Mouse (Mus musculus): Measurements from ENCODE around the gene Pla2g1b. TPM values are rescaled to one million over a fixed set of nuclear protein-coding genes. Genes with fewer than 3 reads are reported as not detected.
A peak's percentile ranks its signal among the peaks of the same experiment; 100 is the strongest.

Gene Pla2g1b
- polyA plus RNA-seq, 1 experiment from 2014 or later: 1.1 TPM

DNA sequence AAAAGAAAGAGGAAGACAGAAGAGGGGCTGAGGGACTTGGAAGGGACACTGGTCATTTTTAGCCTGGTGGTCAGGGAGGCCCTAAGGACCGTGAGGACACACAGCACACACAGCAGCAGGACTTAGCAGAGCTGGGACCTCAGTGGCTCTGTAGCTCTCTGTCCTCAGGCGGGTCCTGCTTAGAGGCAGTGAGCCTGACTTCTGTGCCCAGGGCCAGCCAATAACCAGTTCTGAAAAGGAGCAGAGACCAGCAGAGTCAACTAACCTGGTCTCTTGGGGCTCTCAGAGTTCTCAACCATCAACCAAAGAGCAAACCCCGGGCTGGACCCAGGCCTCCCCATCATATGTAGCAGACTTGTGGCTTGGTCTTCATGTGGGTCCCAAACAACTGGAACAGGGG is 16.8 kb upstream of the Pla2g1b start:
- H3K4me3 ChIP-seq: no peak overlapping the region
- no peak overlapping the region for H3K27ac ChIP-seq (replicated peaks)
- H3K9me3 ChIP-seq: no peaks in the 10 kb centered on the region
- 76% methylated on average over 3 of the region's 3 CpGs for WGBS
- H3K9ac ChIP-seq: no peak overlapping the region
- no peak for ATAC-seq (ENCODE audit: extremely low read depth, insufficient number of reproducible peaks, low FRiP score, low TSS enrichment)
- H3K4me1 ChIP-seq: peaks cover 29% of the 10 kb centered on the region
- peaks cover 43% of the 10 kb centered on the region for H3K36me3 ChIP-seq
- H3K27me3 ChIP-seq (replicated peaks): no peaks in the 10 kb centered on the region
- no peak overlapping the region for H3K4me2 ChIP-seq

DNA sequence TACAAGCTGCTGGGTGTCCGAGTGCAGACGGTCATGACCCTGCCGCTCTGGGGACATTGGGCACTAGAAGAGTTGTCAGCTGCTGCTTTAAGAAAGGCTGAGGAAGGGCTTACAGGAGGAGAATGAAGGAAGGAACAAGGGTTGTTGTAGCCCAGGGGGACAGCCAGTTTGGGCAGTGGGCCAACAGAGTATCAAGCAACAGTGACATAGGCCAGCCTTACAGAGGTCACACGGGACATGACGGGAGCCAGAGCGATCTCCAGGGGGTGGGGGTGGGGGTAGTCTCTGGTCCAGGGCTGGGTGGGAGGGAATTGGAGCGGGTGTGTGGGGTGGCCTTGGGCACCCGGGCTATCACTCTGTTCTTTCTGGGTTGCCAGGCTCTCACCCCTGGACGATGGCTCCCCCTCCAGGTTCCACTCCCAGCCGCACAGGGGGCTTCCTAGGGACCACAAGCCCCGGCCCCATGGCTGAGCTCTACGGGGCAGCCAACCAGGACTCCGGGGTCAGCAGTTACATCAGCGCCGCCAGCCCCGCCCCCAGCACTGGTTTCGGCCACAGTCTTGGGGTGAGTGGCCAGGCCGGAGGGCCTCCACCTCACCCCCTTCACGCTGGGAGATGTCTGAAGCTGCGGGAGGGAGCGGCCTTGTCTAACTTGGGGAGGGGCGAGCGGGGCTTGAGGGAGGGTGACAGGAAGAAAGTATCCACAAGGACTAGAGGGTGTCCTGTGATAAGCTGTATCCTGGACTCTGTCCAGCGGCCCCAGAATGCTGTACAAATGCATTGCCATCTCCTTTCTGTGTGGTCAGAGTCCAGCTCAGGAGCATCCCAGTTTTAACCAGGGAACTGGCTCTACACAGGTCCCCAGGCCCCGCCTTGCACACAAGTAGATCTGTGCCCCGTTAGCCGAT is 15.4 kb upstream of the Pla2g1b start:
- 61% methylated on average over 27 of the region's 27 CpGs for WGBS
- Histone ChIP-seq H3K4me3 (no peak overlapping the region), H3K9ac (peak overlapping the region; percentile 20), H3K27ac (replicated peaks) (peak overlapping the region; percentile 24; the same call in 1 of the 2 replicates), H3K4me2 (peak overlapping the region; percentile 49), H3K36me3 (peaks cover 33% of the 10 kb centered on the region), H3K27me3 (replicated peaks) (no peaks in the 10 kb centered on the region), H3K9me3 (no peaks in the 10 kb centered on the region), H3K4me1 (peaks cover 29% of the 10 kb centered on the region)
- ATAC-seq (ENCODE audit: extremely low read depth, insufficient number of reproducible peaks, low FRiP score, low TSS enrichment): peak; percentile 33; the same call in 1 of the 2 replicates

DNA sequence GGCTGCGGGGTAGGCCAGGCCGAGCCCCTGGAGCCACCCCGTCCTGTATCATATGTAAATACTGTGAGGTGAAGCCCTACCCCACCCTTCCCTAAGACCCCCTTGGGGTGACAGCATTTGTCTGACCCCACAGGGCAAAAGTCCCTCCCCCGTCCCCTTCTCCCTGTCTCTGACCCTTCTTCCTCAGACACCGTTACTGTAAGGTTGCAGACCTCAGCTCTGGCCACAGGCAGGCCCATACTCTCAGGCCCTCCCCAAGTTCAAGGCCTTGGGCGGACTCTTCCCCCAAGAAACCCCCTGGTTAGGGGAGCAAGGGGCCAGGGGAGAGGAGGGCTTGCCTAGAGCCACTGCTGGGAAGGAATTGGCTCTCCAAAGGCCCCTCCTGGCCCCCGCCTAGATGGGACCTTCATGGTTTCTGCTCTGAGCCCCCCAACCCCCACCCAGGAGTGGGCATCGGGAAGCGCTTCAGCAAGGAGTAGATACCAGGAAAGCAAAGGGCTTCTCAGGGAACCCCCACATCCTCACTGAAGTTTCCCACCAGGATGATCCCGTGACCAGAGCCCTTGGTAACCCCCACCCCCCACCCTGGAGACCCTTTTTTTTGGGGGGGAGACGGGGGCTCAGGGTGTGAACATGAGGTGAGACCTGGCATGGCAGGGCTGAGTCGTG is 11.5 kb upstream of the Pla2g1b start:
- 79% methylated on average over 12 of the region's 12 CpGs for WGBS
- ATAC-seq (ENCODE audit: extremely low read depth, insufficient number of reproducible peaks, low FRiP score, low TSS enrichment): no peak
- Histone ChIP-seq H3K4me3 (no peak overlapping the region), H3K4me2 (no peak overlapping the region), H3K36me3 (peaks cover 15% of the 10 kb centered on the region), H3K9me3 (no peaks in the 10 kb centered on the region), H3K4me1 (peaks cover 26% of the 10 kb centered on the region), H3K27ac (replicated peaks) (no peak overlapping the region), H3K9ac (0 out of 2 replicates have a peak overlapping the region, but pooled peaks have one; percentile 47), H3K27me3 (replicated peaks) (0 out of 2 replicates have a peak, but pooled peaks cover 3% of the 10 kb centered on the region)

DNA sequence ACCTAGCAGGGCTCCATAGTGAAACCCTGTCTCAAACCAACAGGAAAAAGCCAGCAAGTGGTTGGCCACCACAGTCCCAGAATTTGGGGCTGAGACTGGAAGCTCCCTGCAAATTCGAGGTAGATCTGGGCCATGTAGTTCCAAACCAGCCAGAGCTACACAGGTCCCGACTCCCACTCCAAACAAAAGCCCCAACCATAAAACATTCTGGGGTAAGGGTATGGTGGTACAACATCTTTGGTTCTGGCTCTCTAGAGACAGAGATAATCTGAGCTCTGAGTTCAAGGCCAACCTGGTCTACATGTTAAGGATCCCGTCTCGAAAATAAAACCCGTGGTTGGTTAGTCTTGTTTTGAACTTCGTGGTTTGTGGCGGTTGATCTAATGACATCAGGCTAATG is 10.2 kb upstream of the Pla2g1b start:
- no peak overlapping the region for H3K9ac ChIP-seq
- H3K4me1 ChIP-seq: peaks cover 14% of the 10 kb centered on the region
- ATAC-seq (ENCODE audit: extremely low read depth, insufficient number of reproducible peaks, low FRiP score, low TSS enrichment): no peak
- no peak overlapping the region for H3K27ac ChIP-seq (replicated peaks)
- H3K9me3 ChIP-seq: no peaks in the 10 kb centered on the region
- H3K27me3 ChIP-seq (replicated peaks): 0 out of 2 replicates have a peak, but pooled peaks cover 3% of the 10 kb centered on the region
- no peak overlapping the region for H3K4me2 ChIP-seq
- 79% methylated on average over 7 of the region's 7 CpGs for WGBS
- H3K4me3 ChIP-seq: no peak overlapping the region
- peaks cover 15% of the 10 kb centered on the region for H3K36me3 ChIP-seq

DNA sequence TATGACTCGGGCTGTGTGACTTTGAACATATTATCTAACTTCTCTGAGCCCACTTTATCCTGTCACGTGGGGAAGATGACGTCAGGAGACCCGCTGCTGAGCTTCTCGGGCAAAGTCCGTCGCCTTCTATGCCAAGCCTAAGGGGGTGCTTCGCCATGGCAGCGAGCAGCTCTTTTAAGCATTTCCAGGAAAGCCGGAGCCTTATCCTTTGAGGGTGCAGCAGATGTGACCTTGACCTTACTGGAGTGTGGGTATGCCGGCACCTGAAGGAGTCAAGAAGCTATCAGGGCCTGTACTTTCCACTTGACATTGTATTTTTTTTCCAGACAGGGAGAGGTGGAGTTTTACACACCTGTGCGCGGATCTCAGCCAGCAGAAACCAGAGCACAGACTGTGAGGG is 7.1 kb upstream of the Pla2g1b start:
- WGBS: 60% methylated on average over 13 of the region's 13 CpGs

DNA sequence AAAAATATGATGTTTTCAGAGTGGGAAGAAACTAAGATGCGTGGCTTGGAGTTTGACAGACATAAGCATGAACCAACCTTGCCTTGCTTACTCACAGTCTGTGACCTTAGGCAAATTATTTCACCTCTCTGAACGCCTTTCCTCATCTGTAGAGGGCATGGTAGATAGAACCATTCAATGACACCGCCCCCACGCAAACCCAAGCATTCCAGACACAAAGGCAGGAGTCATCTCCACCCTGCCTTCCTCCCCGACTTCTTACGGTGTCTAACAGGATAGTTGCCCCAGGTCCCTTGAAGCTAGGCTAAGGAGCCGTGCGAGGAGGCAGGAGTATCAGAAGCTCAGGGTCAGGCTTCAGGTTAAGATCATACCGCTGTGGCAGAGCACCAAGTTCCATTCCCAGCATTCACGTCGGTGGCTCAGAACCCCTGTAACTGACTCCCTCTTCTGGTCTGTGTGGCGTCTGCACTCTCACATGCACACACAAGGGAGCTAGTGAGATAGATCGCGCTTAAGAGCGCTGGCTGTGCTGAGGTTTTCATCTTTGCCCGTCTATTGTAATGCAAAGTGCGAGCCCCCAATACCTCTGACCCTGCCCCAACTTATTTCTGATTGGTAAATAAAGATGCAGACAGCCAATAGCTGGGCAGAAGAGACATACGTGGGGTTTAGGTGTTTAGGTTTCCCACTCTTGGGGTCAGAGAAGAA is 1.5 kb upstream of the Pla2g1b start:
- Histone ChIP-seq H3K27me3 (replicated peaks) (no peaks in the 10 kb centered on the region), H3K4me1 (peaks cover 5% of the 10 kb centered on the region; the same call in 1 of the 2 replicates), H3K27ac (replicated peaks) (no peak overlapping the region), H3K4me3 (no peak overlapping the region), H3K36me3 (no peaks in the 10 kb centered on the region), H3K4me2 (no peak overlapping the region), H3K9ac (no peak overlapping the region), H3K9me3 (no peaks in the 10 kb centered on the region)
- 76% methylated on average over 18 of the region's 18 CpGs for WGBS
- no peak for ATAC-seq (ENCODE audit: extremely low read depth, insufficient number of reproducible peaks, low FRiP score, low TSS enrichment)

More for the DNA sequence above, 7.1 kb upstream of the Pla2g1b start:
- no peak for ATAC-seq (ENCODE audit: extremely low read depth, insufficient number of reproducible peaks, low FRiP score, low TSS enrichment)
- Histone ChIP-seq H3K4me2 (no peak overlapping the region), H3K27ac (replicated peaks) (no peak overlapping the region), H3K36me3 (0 out of 2 replicates have a peak, but pooled peaks cover 4% of the 10 kb centered on the region), H3K27me3 (replicated peaks) (0 out of 2 replicates have a peak, but pooled peaks cover 3% of the 10 kb centered on the region), H3K9ac (no peak overlapping the region), H3K9me3 (no peaks in the 10 kb centered on the region), H3K4me3 (no peak overlapping the region), H3K4me1 (peaks cover 2% of the 10 kb centered on the region)

DNA sequence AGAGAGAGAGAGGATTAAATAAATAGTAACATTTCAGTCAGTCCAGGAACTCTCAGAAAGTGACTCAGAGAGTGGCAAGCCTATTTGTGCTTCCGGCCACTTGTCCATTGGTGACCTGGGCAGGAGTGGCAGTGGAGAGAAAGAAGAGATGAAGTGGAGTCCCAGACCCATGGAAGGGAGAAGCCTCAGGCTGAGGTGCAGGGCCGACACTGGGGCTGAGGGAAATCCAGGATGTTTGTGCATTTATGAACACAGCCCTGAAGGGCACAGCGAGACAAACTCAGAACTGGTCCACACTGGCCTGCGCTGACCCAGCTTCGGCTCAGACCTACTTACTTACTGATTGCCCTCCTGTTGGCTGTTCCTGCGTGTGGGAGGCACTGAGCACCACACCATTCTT is 3.7 kb downstream of the Pla2g1b start:
- H3K4me3 ChIP-seq: no peak overlapping the region
- H3K27ac ChIP-seq (replicated peaks): no peak overlapping the region
- 59% methylated on average over 6 of the region's 6 CpGs for WGBS
- ATAC-seq (ENCODE audit: extremely low read depth, insufficient number of reproducible peaks, low FRiP score, low TSS enrichment): no peak
- no peak overlapping the region for H3K4me2 ChIP-seq
- no peaks in the 10 kb centered on the region for H3K36me3 ChIP-seq
- H3K4me1 ChIP-seq: peaks cover 14% of the 10 kb centered on the region; the same call in 1 of the 2 replicates
- H3K9ac ChIP-seq: no peak overlapping the region
- H3K27me3 ChIP-seq (replicated peaks): peaks cover 4% of the 10 kb centered on the region; the same call in 1 of the 2 replicates
- H3K9me3 ChIP-seq: no peaks in the 10 kb centered on the region

DNA sequence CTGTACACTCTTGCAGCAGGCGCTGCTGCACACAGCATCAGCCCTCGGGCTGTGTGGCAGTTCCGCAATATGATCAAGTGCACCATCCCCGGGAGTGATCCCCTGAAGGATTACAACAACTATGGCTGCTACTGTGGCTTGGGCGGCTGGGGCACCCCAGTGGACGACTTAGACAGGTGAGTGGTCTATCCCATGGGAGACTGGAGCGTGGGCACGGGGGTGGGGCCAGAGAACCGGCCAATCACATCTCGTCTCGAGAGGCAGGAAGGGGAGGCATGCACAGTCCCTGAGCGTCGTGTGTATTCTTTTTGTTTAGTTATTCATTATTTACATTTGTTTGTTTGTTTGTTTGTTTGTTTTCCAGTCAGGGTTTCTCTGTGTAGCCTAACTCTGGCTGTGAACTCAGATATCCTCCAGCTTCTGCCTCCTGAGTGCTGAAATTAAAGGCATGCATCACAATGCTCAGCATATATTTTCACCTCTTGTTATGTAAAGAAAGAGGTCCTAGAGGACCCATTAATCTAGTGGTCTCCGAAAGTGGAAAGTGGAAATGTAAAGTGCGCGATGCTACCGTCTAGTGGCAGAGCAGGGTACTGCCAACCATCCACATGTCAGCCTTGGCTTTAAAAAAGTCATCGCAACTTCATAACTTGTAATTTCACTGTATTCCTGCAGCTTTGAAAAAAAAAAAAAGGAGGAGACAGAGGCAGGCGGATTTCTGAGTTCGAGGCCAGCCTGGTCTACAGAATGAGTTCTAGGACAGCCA is 4.9 kb downstream of the Pla2g1b start:
- H3K9ac ChIP-seq: no peak overlapping the region
- 34% methylated on average over 20 of the region's 20 CpGs for WGBS
- no peaks in the 10 kb centered on the region for H3K36me3 ChIP-seq
- H3K27ac ChIP-seq (replicated peaks): no peak overlapping the region
- H3K9me3 ChIP-seq: no peaks in the 10 kb centered on the region
- peak overlapping the region; percentile 39 for H3K4me2 ChIP-seq
- no peak overlapping the region for H3K4me3 ChIP-seq
- peaks cover 19% of the 10 kb centered on the region for H3K4me1 ChIP-seq
- H3K27me3 ChIP-seq (replicated peaks): peaks cover 5% of the 10 kb centered on the region; the same call in 1 of the 2 replicates
- no peak for ATAC-seq (ENCODE audit: extremely low read depth, insufficient number of reproducible peaks, low FRiP score, low TSS enrichment)

DNA sequence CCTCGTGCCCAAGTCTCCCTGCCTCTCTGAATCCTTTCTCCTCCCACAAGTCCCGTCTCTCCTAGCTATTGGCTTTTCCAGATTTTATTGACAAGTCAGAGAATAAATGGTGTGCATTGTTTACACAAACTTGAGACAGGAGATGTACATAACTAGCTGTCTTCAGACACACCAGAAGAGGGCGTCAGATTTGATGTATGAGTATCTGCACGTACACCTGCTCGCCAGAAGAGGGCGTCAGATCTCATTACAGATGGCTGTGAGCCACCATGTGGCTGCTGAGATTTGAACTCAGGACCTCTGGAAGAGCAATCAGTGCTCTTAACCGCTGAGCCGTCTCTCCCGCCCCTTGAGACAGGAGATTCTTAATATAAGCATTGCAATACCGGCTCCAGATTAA is 7.1 kb downstream of the Pla2g1b start:
- Histone ChIP-seq H3K27me3 (replicated peaks) (peaks cover 5% of the 10 kb centered on the region; the same call in 1 of the 2 replicates), H3K27ac (replicated peaks) (no peak overlapping the region), H3K9me3 (no peaks in the 10 kb centered on the region), H3K36me3 (peaks cover 8% of the 10 kb centered on the region; the same call in 1 of the 2 replicates), H3K9ac (no peak overlapping the region), H3K4me2 (no peak overlapping the region), H3K4me3 (no peak overlapping the region), H3K4me1 (peaks cover 16% of the 10 kb centered on the region)
- ATAC-seq (ENCODE audit: extremely low read depth, insufficient number of reproducible peaks, low FRiP score, low TSS enrichment): no peak
- WGBS: 70% methylated on average over 10 of the region's 10 CpGs

DNA sequence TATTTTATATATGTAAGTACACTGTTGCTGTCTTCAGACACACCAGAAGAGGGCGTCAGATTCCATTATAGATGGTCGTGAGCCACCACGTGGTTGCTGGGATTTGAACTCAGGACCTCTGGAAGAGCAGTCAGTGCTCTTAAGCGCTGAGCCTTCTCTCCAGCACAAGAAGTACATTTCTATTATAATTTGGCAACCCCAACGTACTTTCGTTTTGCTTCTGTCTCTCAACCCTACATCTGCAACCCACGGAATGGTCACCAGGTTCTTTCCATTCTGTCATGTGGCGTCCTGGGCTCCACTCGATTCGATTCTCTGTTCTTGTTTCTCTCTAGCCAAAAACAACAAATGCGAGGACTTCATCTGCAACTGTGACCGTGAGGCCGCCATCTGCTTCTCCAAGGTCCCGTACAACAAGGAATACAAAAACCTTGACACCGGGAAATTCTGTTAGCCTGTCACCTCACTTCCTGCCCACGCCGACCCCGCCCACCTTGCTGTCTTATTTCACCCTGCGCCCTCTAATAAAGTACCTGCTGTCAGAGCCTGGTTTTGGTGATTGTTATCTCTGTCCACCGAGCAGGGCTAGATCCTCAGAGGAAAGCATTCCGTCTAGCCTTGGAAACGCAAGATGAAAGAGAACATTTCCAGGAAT is 8.2 kb downstream of the Pla2g1b start:
- Histone ChIP-seq H3K27me3 (replicated peaks) (peaks cover 5% of the 10 kb centered on the region; the same call in 1 of the 2 replicates), H3K4me3 (peak overlapping the region; percentile 17), H3K27ac (replicated peaks) (no peak overlapping the region), H3K9ac (no peak overlapping the region), H3K4me2 (peak overlapping the region; percentile 42), H3K36me3 (peaks cover 12% of the 10 kb centered on the region), H3K4me1 (peaks cover 16% of the 10 kb centered on the region), H3K9me3 (no peaks in the 10 kb centered on the region)
- WGBS: 56% methylated on average over 22 of the region's 22 CpGs
- no peak for ATAC-seq (ENCODE audit: extremely low read depth, insufficient number of reproducible peaks, low FRiP score, low TSS enrichment)

Data from heart, embryonic 13.5 days (tissue).